Mouse (Mus musculus): ENCODE measurements around the gene Tfam. TPM values are rescaled to one million over a fixed set of nuclear protein-coding genes. Genes with fewer than 3 reads are reported as not detected.
A peak's percentile ranks its signal among the peaks of the same experiment; 100 is the strongest.

Tfam gene
- polyA plus RNA-seq, 1 experiment from 2014 or later = 76.5 TPM

DNA sequence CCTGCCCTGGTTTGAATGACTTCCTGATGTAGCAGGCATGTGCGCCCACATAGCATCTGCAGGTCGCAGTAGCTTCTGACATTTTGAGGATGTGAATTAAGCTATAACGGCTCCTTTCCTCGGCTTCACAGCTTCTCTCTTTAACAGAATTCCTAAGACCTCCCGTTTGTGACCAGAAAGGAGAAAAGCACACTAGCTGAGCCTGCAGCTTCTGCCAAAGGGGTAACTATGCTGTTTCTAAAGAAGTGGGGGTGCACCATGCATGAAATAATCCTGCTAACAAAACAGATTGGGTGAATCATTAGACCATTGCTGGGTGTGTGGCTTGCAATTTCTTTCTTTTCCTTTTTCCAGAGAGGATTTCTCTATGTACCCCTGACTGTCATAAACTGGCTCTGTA is 37.1 kb downstream of the Tfam start:
- no peak overlapping the region for H3K9ac ChIP-seq (ENCODE audit: low read depth, low read length)
- H3K9me3 ChIP-seq (ENCODE audit: control insufficient read depth, low read length) = no peaks in the 10 kb centered on the region
- H3K27ac ChIP-seq (ENCODE audit: low read length) = no peak overlapping the region
- H3K4me3 ChIP-seq (ENCODE audit: low read length) = no peak overlapping the region
- H3K36me3 ChIP-seq (ENCODE audit: control insufficient read depth, insufficient read depth, low read length) = no peaks in the 10 kb centered on the region
- no peaks in the 10 kb centered on the region for H3K4me1 ChIP-seq (ENCODE audit: control insufficient read depth, insufficient read depth, low read length)
- H3K27me3 ChIP-seq (replicated peaks; ENCODE audit: control insufficient read depth, insufficient read depth, low read length) = no peaks in the 10 kb centered on the region
- WGBS = 67% methylated on average over 5 of the region's 5 CpGs
- H3K4me2 ChIP-seq (ENCODE audit: low read depth, low read length) = no peak overlapping the region
- ATAC-seq = no peak

- Histone ChIP-seq H3K4me2 (ENCODE audit: low read depth, low read length) (no peak overlapping the region), H3K27ac (ENCODE audit: low read length) (no peak overlapping the region), H3K9me3 (ENCODE audit: control insufficient read depth, low read length) (no peaks in the 10 kb centered on the region), H3K36me3 (ENCODE audit: control insufficient read depth, insufficient read depth, low read length) (no peaks in the 10 kb centered on the region), H3K4me1 (ENCODE audit: control insufficient read depth, insufficient read depth, low read length) (no peaks in the 10 kb centered on the region), H3K4me3 (ENCODE audit: low read length) (no peak overlapping the region), H3K9ac (ENCODE audit: low read depth, low read length) (no peak overlapping the region), H3K27me3 (replicated peaks; ENCODE audit: control insufficient read depth, insufficient read depth, low read length) (no peaks in the 10 kb centered on the region)
- WGBS = 80% methylated on average over 8 of the region's 8 CpGs
- ATAC-seq = no peak
Observed at GRCm38 (mm10) chr10:71198676-71199075, 39.4 kb downstream of the Tfam start.

DNA sequence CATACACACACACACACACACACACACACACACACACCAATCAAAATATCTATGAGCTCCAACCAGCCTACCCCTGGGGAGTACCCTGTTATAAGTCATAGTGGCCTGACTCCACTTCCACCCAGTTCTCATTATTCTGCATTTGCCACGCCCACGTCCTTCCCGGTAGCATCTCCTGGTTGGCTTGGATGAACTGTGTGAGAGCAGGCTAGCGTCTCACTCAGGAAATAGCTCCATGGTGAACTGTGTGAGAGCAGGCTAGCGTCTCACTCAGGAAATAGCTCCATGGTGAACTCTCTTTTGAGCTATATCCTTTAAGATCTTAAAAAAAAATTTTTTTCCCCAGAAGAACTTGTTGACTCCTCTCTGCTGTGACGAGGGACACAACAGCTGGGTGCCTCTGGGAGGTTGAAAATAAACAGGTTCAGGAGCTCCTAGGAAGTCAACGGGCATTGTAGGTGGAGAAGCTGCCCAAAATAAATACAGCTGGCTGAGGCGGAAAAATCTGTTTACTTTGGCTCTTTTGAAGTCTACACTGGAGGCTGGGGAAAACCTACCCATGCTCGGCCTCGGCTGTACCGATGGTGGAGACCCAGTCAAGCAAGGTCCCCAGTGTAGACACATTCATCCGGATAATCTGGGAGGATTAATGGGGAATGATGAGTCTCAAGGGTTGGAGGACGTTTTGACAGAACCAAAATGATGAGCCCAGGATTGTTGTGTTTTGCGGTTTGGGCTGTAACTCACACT is 40.9 kb downstream of the Tfam start:
- peak overlapping the region; percentile 21; the same call in 1 of the 2 replicates for H3K27ac ChIP-seq (ENCODE audit: low read length)
- WGBS = 43% methylated on average over 14 of the region's 14 CpGs

DNA sequence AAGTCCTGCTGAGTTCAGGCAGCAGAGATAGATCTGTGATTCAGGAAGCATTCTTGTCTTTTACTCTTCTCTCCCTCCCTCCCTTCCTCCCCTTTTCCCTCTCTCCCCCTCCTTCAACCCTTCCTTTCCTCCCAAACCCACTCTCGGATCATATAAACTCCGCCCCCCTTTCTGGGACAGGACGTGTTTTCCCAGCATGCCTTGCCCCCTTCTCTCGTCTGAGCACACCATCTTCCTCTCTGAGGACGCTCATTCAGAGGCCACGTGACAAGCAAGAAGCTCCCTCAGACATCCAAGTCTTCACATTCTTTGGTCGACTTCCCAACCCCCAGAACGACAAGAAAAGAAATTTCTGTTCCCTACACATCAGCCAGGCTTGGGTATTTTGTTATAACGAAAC is 42.6 kb downstream of the Tfam start:
- no peaks in the 10 kb centered on the region for H3K9me3 ChIP-seq (ENCODE audit: control insufficient read depth, low read length)
- no peak overlapping the region for H3K4me2 ChIP-seq (ENCODE audit: low read depth, low read length)
- 42% methylated on average over 9 of the region's 9 CpGs for WGBS
- no peak for ATAC-seq
- H3K27me3 ChIP-seq (replicated peaks; ENCODE audit: control insufficient read depth, insufficient read depth, low read length) = no peaks in the 10 kb centered on the region
- no peaks in the 10 kb centered on the region for H3K36me3 ChIP-seq (ENCODE audit: control insufficient read depth, insufficient read depth, low read length)
- H3K27ac ChIP-seq (ENCODE audit: low read length) = no peak overlapping the region
- no peak overlapping the region for H3K9ac ChIP-seq (ENCODE audit: low read depth, low read length)
- H3K4me3 ChIP-seq (ENCODE audit: low read length) = no peak overlapping the region
- H3K4me1 ChIP-seq (ENCODE audit: control insufficient read depth, insufficient read depth, low read length) = no peaks in the 10 kb centered on the region

More for the DNA sequence above, 40.9 kb downstream of the Tfam start:
- no peaks in the 10 kb centered on the region for H3K4me1 ChIP-seq (ENCODE audit: control insufficient read depth, insufficient read depth, low read length)
- H3K4me3 ChIP-seq (ENCODE audit: low read length) = no peak overlapping the region
- peak; percentile 26; the same call in 1 of the 2 replicates for ATAC-seq
- H3K27me3 ChIP-seq (replicated peaks; ENCODE audit: control insufficient read depth, insufficient read depth, low read length) = no peaks in the 10 kb centered on the region
- H3K9ac ChIP-seq (ENCODE audit: low read depth, low read length) = no peak overlapping the region
- H3K9me3 ChIP-seq (ENCODE audit: control insufficient read depth, low read length) = no peaks in the 10 kb centered on the region
- no peak overlapping the region for H3K4me2 ChIP-seq (ENCODE audit: low read depth, low read length)
- no peaks in the 10 kb centered on the region for H3K36me3 ChIP-seq (ENCODE audit: control insufficient read depth, insufficient read depth, low read length)

GRCm38 (mm10) chr10:71194713-71195112 is 43.4 kb downstream of the Tfam start:
- Histone ChIP-seq H3K27ac (ENCODE audit: low read length) (no peak overlapping the region), H3K4me1 (ENCODE audit: control insufficient read depth, insufficient read depth, low read length) (no peaks in the 10 kb centered on the region), H3K9ac (ENCODE audit: low read depth, low read length) (no peak overlapping the region), H3K4me3 (ENCODE audit: low read length) (no peak overlapping the region), H3K9me3 (ENCODE audit: control insufficient read depth, low read length) (no peaks in the 10 kb centered on the region), H3K4me2 (ENCODE audit: low read depth, low read length) (no peak overlapping the region), H3K27me3 (replicated peaks; ENCODE audit: control insufficient read depth, insufficient read depth, low read length) (no peaks in the 10 kb centered on the region), H3K36me3 (ENCODE audit: control insufficient read depth, insufficient read depth, low read length) (no peaks in the 10 kb centered on the region)
- 75% methylated on average over 7 of the region's 7 CpGs for WGBS
- no peak for ATAC-seq

DNA sequence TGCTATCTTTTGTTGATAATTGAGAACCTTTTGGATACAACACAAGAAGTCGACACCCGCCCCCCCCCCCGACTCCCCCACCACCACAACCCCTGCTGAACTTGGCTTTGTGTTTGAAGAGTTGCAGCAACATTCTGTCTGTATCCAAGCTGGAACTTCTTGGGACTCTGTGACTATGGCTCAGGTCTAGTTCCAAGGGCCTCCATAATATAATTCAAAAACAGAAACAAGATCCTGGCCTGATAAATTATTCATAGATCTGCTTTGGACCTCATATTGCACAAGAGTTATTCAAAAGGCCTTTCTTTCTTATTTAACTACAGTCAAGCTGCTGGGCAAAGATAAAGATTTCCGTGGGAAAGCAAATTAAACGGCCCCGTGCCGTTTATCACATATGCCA is 44.8 kb downstream of the Tfam start:
- whole genome bisulfite sequencing = 51% methylated on average over 7 of the region's 7 CpGs
- Histone ChIP-seq H3K27me3 (replicated peaks; ENCODE audit: control insufficient read depth, insufficient read depth, low read length) (no peaks in the 10 kb centered on the region), H3K27ac (ENCODE audit: low read length) (no peak overlapping the region), H3K4me3 (ENCODE audit: low read length) (no peak overlapping the region), H3K9me3 (ENCODE audit: control insufficient read depth, low read length) (no peaks in the 10 kb centered on the region), H3K4me1 (ENCODE audit: control insufficient read depth, insufficient read depth, low read length) (no peaks in the 10 kb centered on the region), H3K4me2 (ENCODE audit: low read depth, low read length) (no peak overlapping the region), H3K9ac (ENCODE audit: low read depth, low read length) (no peak overlapping the region), H3K36me3 (ENCODE audit: control insufficient read depth, insufficient read depth, low read length) (no peaks in the 10 kb centered on the region)
- peak; percentile 10; the same call in 1 of the 2 replicates for ATAC-seq

- WGBS = 62% methylated on average over 11 of the region's 11 CpGs
- Histone ChIP-seq H3K4me1 (ENCODE audit: control insufficient read depth, insufficient read depth, low read length) (no peaks in the 10 kb centered on the region), H3K36me3 (ENCODE audit: control insufficient read depth, insufficient read depth, low read length) (no peaks in the 10 kb centered on the region), H3K4me3 (ENCODE audit: low read length) (no peak overlapping the region), H3K9ac (ENCODE audit: low read depth, low read length) (no peak overlapping the region), H3K4me2 (ENCODE audit: low read depth, low read length) (no peak overlapping the region), H3K9me3 (ENCODE audit: control insufficient read depth, low read length) (no peaks in the 10 kb centered on the region), H3K27me3 (replicated peaks; ENCODE audit: control insufficient read depth, insufficient read depth, low read length) (no peaks in the 10 kb centered on the region), H3K27ac (ENCODE audit: low read length) (no peak overlapping the region)
- peak; percentile 25; the same call in 1 of the 2 replicates for ATAC-seq
Observed at GRCm38 (mm10) chr10:71192886-71193285, 45.2 kb downstream of the Tfam start.

DNA sequence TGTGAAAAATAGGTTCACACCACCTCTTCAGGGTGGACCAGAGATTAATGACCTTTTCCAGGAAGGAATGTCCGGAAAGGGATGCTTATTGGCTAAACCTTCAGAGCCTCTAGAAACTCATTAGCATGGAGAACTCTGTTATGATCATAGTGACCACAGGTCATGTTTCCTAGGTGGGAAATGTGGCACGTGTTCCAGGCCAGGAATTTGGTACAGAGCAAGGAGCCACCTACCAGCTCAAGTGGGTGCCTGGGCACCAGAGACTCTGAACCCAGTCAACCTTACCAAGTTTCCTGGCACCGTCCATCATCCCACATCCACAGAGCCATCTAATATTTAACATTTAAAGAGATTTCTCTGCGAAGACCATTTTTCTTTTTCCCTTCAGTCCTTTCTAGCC is 49.4 kb downstream of the Tfam start:
- Histone ChIP-seq H3K9me3 (ENCODE audit: control insufficient read depth, low read length) (no peaks in the 10 kb centered on the region), H3K27me3 (replicated peaks; ENCODE audit: control insufficient read depth, insufficient read depth, low read length) (no peaks in the 10 kb centered on the region), H3K36me3 (ENCODE audit: control insufficient read depth, insufficient read depth, low read length) (no peaks in the 10 kb centered on the region), H3K4me1 (ENCODE audit: control insufficient read depth, insufficient read depth, low read length) (no peaks in the 10 kb centered on the region), H3K9ac (ENCODE audit: low read depth, low read length) (no peak overlapping the region), H3K4me2 (ENCODE audit: low read depth, low read length) (no peak overlapping the region), H3K27ac (ENCODE audit: low read length) (no peak overlapping the region), H3K4me3 (ENCODE audit: low read length) (no peak overlapping the region)
- WGBS = 83% methylated on average over 4 of the region's 4 CpGs
- ATAC-seq = no peak

GRCm38 (mm10) chr10:71185059-71185458 is 53.0 kb downstream of the Tfam start:
- WGBS = 73% methylated on average over 7 of the region's 7 CpGs
- Histone ChIP-seq H3K4me3 (ENCODE audit: low read length) (no peak overlapping the region), H3K4me2 (ENCODE audit: low read depth, low read length) (no peak overlapping the region), H3K9me3 (ENCODE audit: control insufficient read depth, low read length) (no peaks in the 10 kb centered on the region), H3K27ac (ENCODE audit: low read length) (no peak overlapping the region), H3K27me3 (replicated peaks; ENCODE audit: control insufficient read depth, insufficient read depth, low read length) (no peaks in the 10 kb centered on the region), H3K36me3 (ENCODE audit: control insufficient read depth, insufficient read depth, low read length) (no peaks in the 10 kb centered on the region), H3K4me1 (ENCODE audit: control insufficient read depth, insufficient read depth, low read length) (peaks cover 3% of the 10 kb centered on the region; the same call in 1 of the 2 replicates), H3K9ac (ENCODE audit: low read depth, low read length) (no peak overlapping the region)
- no peak for ATAC-seq

Data from intestine, embryonic 16.5 days (tissue).